Comparison of ENCODE assay signal across 9 mouse cellular contexts in the genomic region with DNA sequence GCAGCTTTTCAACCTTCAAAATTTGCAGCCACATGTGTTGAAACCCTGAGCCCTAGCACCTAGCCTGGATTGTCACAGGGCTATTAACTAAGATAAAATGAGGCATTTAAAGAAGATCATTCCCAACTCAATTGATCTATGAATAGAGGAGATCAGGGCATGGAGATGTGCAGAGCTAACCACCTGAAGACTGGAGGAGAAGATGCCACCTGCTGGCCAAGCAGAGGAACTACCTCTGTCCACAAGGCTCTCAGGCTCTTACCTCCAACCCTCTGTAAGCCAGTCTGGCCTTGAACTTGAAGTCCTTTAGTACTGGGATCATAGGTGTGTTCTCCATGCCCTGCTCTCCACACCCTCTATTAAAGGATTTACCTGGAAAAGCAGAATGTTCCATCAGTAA. TPM values are rescaled to one million over a fixed set of nuclear protein-coding genes. Genes with fewer than 3 reads are reported as not detected.
DNase-seq lines count a peak whose midpoint lies in the region; ATAC-seq and TF ChIP-seq lines count a peak whose summit lies in the region.
"Had no signal": no experiment of that assay in that cellular context is flagged by ENCODE, and none has a peak within 500 bp of the region (broad histone marks: within the 10 kb centered on the region; RNA-seq: fewer than 3 reads in every experiment).

No protein-coding gene starts in this region.

- H3K4me2 ChIP-seq in midbrain, embryonic 11.5 days = no peak overlapping the region
- H3K4me2 ChIP-seq in midbrain, embryonic 15.5 days = no peak overlapping the region
- H3K4me2 ChIP-seq: hindbrain, embryonic 15.5 days had no signal

- intact Hi-C loops in left cerebral cortex, postnatal 25 days (cut with DNase I) = loop anchor here (1.0 to 5.0 kb wide), 4 partner anchors 86 to 300 kb away; no protein-coding TSS in a partner anchor

- peak; percentile 85 for DNase-seq in midbrain, embryonic 11.5 days (ENCODE audit: low spot score, missing footprints)
- DNase-seq in Patski (ENCODE audit: low read depth, low spot score) = no peak
- peak; percentile 38 to 58 for DNase-seq in cerebellum, adult 18-20 months
- peak; percentile 64 for DNase-seq in heart, embryonic 10.5 days (ENCODE audit: low spot score)
- DNase-seq in left cerebral cortex, postnatal 25 days (ENCODE audit: low spot score in 2 of 2) = peak; percentile 15 to 47
- peak; percentile 35 for DNase-seq in retina, postnatal 1 day

- H3K4me3 ChIP-seq in midbrain, embryonic 11.5 days (ENCODE audit: low read depth, low read length) = no peak overlapping the region
- no peak overlapping the region for H3K4me3 ChIP-seq in midbrain, embryonic 15.5 days
- no peak overlapping the region for H3K4me3 ChIP-seq in heart, embryonic 10.5 days
- H3K4me3 ChIP-seq: hindbrain, embryonic 15.5 days had no signal

- H3K36me3 ChIP-seq in midbrain, embryonic 11.5 days (ENCODE audit: control insufficient read depth, insufficient read depth, low read length) = no peaks in the 10 kb centered on the region
- H3K36me3 ChIP-seq in midbrain, embryonic 15.5 days (replicated peaks) = no peaks in the 10 kb centered on the region
- H3K36me3 ChIP-seq in heart, embryonic 10.5 days = no peaks in the 10 kb centered on the region
- H3K36me3 ChIP-seq: hindbrain, embryonic 15.5 days had no signal

- no peaks in the 10 kb centered on the region for H3K27me3 ChIP-seq in midbrain, embryonic 11.5 days (ENCODE audit: control insufficient read depth, insufficient read depth, low read length)
- no peaks in the 10 kb centered on the region for H3K27me3 ChIP-seq in midbrain, embryonic 15.5 days (replicated peaks)
- no peaks in the 10 kb centered on the region for H3K27me3 ChIP-seq in Patski
- H3K27me3 ChIP-seq in heart, embryonic 10.5 days (ENCODE audit: insufficient read depth, poor library complexity, severe bottlenecking) = no peaks in the 10 kb centered on the region
- H3K27me3 ChIP-seq: hindbrain, embryonic 15.5 days had no signal

- CTCF ChIA-PET in Patski (lab: Charles Lee) = interaction anchor here (0.9 to 1.3 kb wide), 5 partner anchors 86 to 137 kb away, joined by 3 to 6 read pairs (median 3); no protein-coding TSS in a partner anchor

- H3K9me3 ChIP-seq in midbrain, embryonic 11.5 days (ENCODE audit: control insufficient read depth, low read length) = no peaks in the 10 kb centered on the region
- H3K9me3 ChIP-seq in midbrain, embryonic 15.5 days = no peaks in the 10 kb centered on the region
- no peaks in the 10 kb centered on the region for H3K9me3 ChIP-seq in heart, embryonic 10.5 days
- H3K9me3 ChIP-seq: hindbrain, embryonic 15.5 days had no signal

- TF ChIP-seq CTCF in Patski (IDR thresholded peaks at IDR 0.05) = peak; percentile 82

- POLR2A ChIA-PET in Patski (lab: Charles Lee) = no interaction called here

- ATAC-seq in midbrain, embryonic 11.5 days (ENCODE audit: low FRiP score) = no peak
- ATAC-seq in midbrain, embryonic 15.5 days (replicated peaks) = no peak
- no peak for ATAC-seq in Patski
- no peak for ATAC-seq in erythroid progenitor cell, adult 5-6 weeks (replicated peaks; ENCODE audit: low FRiP score, poor library complexity, severe bottlenecking)

- in situ Hi-C loops in Patski (cut with MboI; ENCODE audit: low pct_unique_long_range_greater_than_20kb) = no loop called here

- H3K9ac ChIP-seq in midbrain, embryonic 11.5 days (ENCODE audit: low read length) = no peak overlapping the region
- no peak overlapping the region for H3K9ac ChIP-seq in midbrain, embryonic 15.5 days
- H3K9ac ChIP-seq: hindbrain, embryonic 15.5 days had no signal

- H3K4me1 ChIP-seq in midbrain, embryonic 11.5 days (ENCODE audit: control insufficient read depth, insufficient read depth, low read length) = no peaks in the 10 kb centered on the region
- no peaks in the 10 kb centered on the region for H3K4me1 ChIP-seq in midbrain, embryonic 15.5 days
- H3K4me1 ChIP-seq in heart, embryonic 10.5 days = no peaks in the 10 kb centered on the region
- H3K4me1 ChIP-seq: hindbrain, embryonic 15.5 days had no signal

- H3K27ac ChIP-seq in midbrain, embryonic 11.5 days (ENCODE audit: low read depth, low read length) = no peak overlapping the region
- H3K27ac ChIP-seq in midbrain, embryonic 15.5 days = no peak overlapping the region
- no peak overlapping the region for H3K27ac ChIP-seq in heart, embryonic 10.5 days
- H3K27ac ChIP-seq: hindbrain, embryonic 15.5 days had no signal

RNA-seq across cellular contexts. Expression of a gene that starts 11.9 kb away (rescaled TPM):
- 0.44 and 0.62 TPM in 2 replicates for polyA plus RNA-seq in midbrain, embryonic 11.5 days (2014; fragmentation: Nextera tagmentation; extraction: Ambion mirVana)
- polyA plus RNA-seq in midbrain, embryonic 15.5 days (2015; fragmentation: Nextera tagmentation; extraction: Ambion mirVana) = 5.3 and 6.4 TPM in 2 replicates
- polyA plus RNA-seq in Patski (2021) = 106 TPM
- polyA plus RNA-seq in heart, embryonic 10.5 days (2016; fragmentation: Nextera tagmentation; extraction: Ambion mirVana) = 0.26 and 0.41 TPM in 2 replicates
- 10 to 100 TPM; 67.4 to 78.8 TPM for total RNA-seq in left cerebral cortex, postnatal 25 days (2021)
- total RNA-seq in erythroid progenitor cell, adult 5-6 weeks (2015; ENCODE audit: low replicate concordance) = 5.9 and 6.8 TPM in 2 replicates
- not detected in 2 replicates for total RNA-seq in erythroid progenitor cell, adult 5-6 weeks (2017; ENCODE audit: low replicate concordance)

RNA-seq across cellular contexts. Expression of a gene that starts 51.3 kb away (rescaled TPM):
- polyA plus RNA-seq in midbrain, embryonic 11.5 days (2014; fragmentation: Nextera tagmentation; extraction: Ambion mirVana) = not detected in 2 replicates
- 0.34 and 0.50 TPM in 2 replicates for polyA plus RNA-seq in midbrain, embryonic 15.5 days (2015; fragmentation: Nextera tagmentation; extraction: Ambion mirVana)
- polyA plus RNA-seq in Patski (2021) = 0.62 TPM
- not detected in 2 replicates for polyA plus RNA-seq in heart, embryonic 10.5 days (2016; fragmentation: Nextera tagmentation; extraction: Ambion mirVana)
- 1 to 10 TPM; 1.6 to 4.6 TPM for total RNA-seq in left cerebral cortex, postnatal 25 days (2021)
- 894 and 949 TPM in 2 replicates for total RNA-seq in erythroid progenitor cell, adult 5-6 weeks (2015; ENCODE audit: low replicate concordance)
- 73.5 and 201 TPM in 2 replicates for total RNA-seq in erythroid progenitor cell, adult 5-6 weeks (2017; ENCODE audit: low replicate concordance)

Comparison
In these comparisons a context has a peak if more than half of its experiments do, and no peak if none do; other contexts are left out.
1. RNA of a gene that starts 11.9 kb away (polyA plus RNA-seq): 106 TPM in Patski (single experiment); 5.3 to 6.4 TPM in midbrain, embryonic 15.5 days, 0.44 to 0.62 TPM in midbrain, embryonic 11.5 days and 0.26 to 0.41 TPM in heart, embryonic 10.5 days; every median in the first group is over 10 times any median in the second.